Mouse (Mus musculus) CH12.LX (cell line): ENCODE measurements around the gene Borcs8.

Experiments
- EP300 ChIP-seq: IDR thresholded peaks from 2 replicates; pipeline ENCODE4 v1.6.1; 2011; ENCODE audit warnings: low read length, improper control_type of control experiment
- POLR2A ChIP-seq: IDR thresholded peaks from 2 replicates; pipeline ENCODE4 v1.6.1; 2011; ENCODE audit warnings: low read depth, mild to moderate bottlenecking, improper control_type of control experiment, low read length
- UBTF ChIP-seq: IDR thresholded peaks from 2 replicates; pipeline ENCODE4 v1.6.1; 2012; ENCODE audit warnings: low read depth, mild to moderate bottlenecking, inconsistent platforms, low read length, improper control_type of control experiment, moderate library complexity
- ZMIZ1 ChIP-seq: IDR thresholded peaks from 2 replicates; pipeline ENCODE4 v1.6.1; 2012; ENCODE audit warnings: low read depth, mild to moderate bottlenecking, inconsistent platforms, low read length, improper control_type of control experiment

DNA sequence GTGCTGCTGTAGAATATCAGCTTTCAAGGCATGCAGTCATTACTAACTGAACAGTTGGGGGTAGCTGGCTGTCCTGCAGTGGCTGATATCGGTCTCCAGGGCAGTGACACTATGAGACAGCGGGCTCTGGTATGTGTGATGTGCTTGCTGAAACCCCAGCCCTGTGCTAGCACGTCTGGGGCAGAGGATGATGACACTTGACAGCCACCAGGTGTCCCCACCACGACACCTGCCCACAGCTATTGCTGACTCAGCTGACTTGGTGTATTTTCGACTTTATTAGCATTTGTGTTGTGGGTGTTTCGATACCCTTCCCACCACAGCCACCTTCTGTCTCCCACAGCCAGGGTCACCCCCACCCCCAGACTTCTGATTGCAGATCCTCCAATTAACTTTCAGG, 34.8 kb upstream of the Borcs8 start:
- TF ChIP-seq ZMIZ1 (no peak), EP300 (no peak), POLR2A (no peak), UBTF (no peak)
